Mouse (Mus musculus): ENCODE data around the gene Eno3. TPM values are rescaled to one million over a fixed set of nuclear protein-coding genes. Genes with fewer than 3 reads are reported as not detected.
A peak's percentile ranks its signal among the peaks of the same experiment; 100 is the strongest.

Gene Eno3
- total RNA-seq, 1 experiment = 31.7 TPM

GRCm38 (mm10) chr11:70655571-70656455, 1.2 kb upstream of the Eno3 start:
- H3K9ac ChIP-seq (ENCODE audit: insufficient read depth, low read depth, low read length, poor library complexity, severe bottlenecking) = peak overlapping the region; percentile 87
- peaks cover 27% of the 10 kb centered on the region for H3K36me3 ChIP-seq (ENCODE audit: control insufficient read depth, insufficient read depth, low read length, poor library complexity, severe bottlenecking)
- H3K27ac ChIP-seq (ENCODE audit: insufficient read depth, low read depth, low read length, poor library complexity, severe bottlenecking) = peak overlapping the region; percentile 83
- in situ Hi-C loops (cut with MboI; ENCODE audit: low sequenced_read_pairs in 2 of 2, unreplicated experiment in 2 of 2) = no loop called here
- H3K4me3 ChIP-seq (ENCODE audit: insufficient read depth in 1 of 2, low read depth in 1 of 2, low read length in 2 of 2, poor library complexity in 1 of 2, severe bottlenecking in 1 of 2) = peak overlapping the region; percentile 89 to 98
- DNase-seq (ENCODE audit: low read depth, low spot score) = peak; percentile 33
- peaks cover 8 to 25% of the 10 kb centered on the region in 2 experiments; a peak in 3 of 4 replicates for H3K4me1 ChIP-seq (ENCODE audit: control insufficient read depth in 2 of 2, insufficient read depth in 2 of 2, low read length in 2 of 2, poor library complexity in 1 of 2)
- no peak for TF ChIP-seq ZNF384 (IDR thresholded peaks at IDR 0.05; ENCODE audit: low read depth, low read length)
- TF ChIP-seq ZC3H11A (IDR thresholded peaks at IDR 0.05; ENCODE audit: borderline replicate concordance, low read depth, low read length) = no peak
- no peak for TF ChIP-seq MAFK (IDR thresholded peaks at IDR 0.05; ENCODE audit: insufficient read depth, low read depth, low read length)
- TF ChIP-seq CHD2 (IDR thresholded peaks at IDR 0.05; ENCODE audit: low read depth, low read length) = no peak
- TF ChIP-seq HCFC1 (IDR thresholded peaks at IDR 0.05; ENCODE audit: borderline replicate concordance, insufficient read depth, low read length) = no peak
- no peaks in the 10 kb centered on the region for H3K9me3 ChIP-seq (ENCODE audit: control insufficient read depth, insufficient read depth, low read depth, low read length)

- Histone ChIP-seq H3K36me3 (ENCODE audit: control insufficient read depth, insufficient read depth, low read length, poor library complexity, severe bottlenecking) (peaks cover 23% of the 10 kb centered on the region), H3K9me3 (ENCODE audit: control insufficient read depth, insufficient read depth, low read depth, low read length) (no peaks in the 10 kb centered on the region), H3K27ac (ENCODE audit: insufficient read depth, low read depth, low read length, poor library complexity, severe bottlenecking) (peak overlapping the region; percentile 83; the same call in 1 of the 2 replicates), H3K4me3 (ENCODE audit: insufficient read depth in 1 of 2, low read depth in 1 of 2, low read length in 2 of 2, poor library complexity in 1 of 2, severe bottlenecking in 1 of 2) (peak overlapping the region; percentile 89 to 98), H3K9ac (ENCODE audit: insufficient read depth, low read depth, low read length, poor library complexity, severe bottlenecking) (peak overlapping the region; percentile 87), H3K4me1 (ENCODE audit: control insufficient read depth in 2 of 2, insufficient read depth in 2 of 2, low read length in 2 of 2, poor library complexity in 1 of 2) (peaks cover 8 to 25% of the 10 kb centered on the region in 2 experiments; a peak in 3 of 4 replicates)
- in situ Hi-C loops (cut with MboI; ENCODE audit: low sequenced_read_pairs in 2 of 2, unreplicated experiment in 2 of 2) = no loop called here
- TF ChIP-seq ZC3H11A (IDR thresholded peaks at IDR 0.05; ENCODE audit: borderline replicate concordance, low read depth, low read length) (no peak), CHD2 (IDR thresholded peaks at IDR 0.05; ENCODE audit: low read depth, low read length) (no peak), HCFC1 (IDR thresholded peaks at IDR 0.05; ENCODE audit: borderline replicate concordance, insufficient read depth, low read length) (no peak), ZNF384 (IDR thresholded peaks at IDR 0.05; ENCODE audit: low read depth, low read length) (no peak), MAFK (IDR thresholded peaks at IDR 0.05; ENCODE audit: insufficient read depth, low read depth, low read length) (no peak)
- no peak for DNase-seq (ENCODE audit: low read depth, low spot score)
Observed at GRCm38 (mm10) chr11:70656456-70656927, 510 bp upstream of the Eno3 start.

DNA sequence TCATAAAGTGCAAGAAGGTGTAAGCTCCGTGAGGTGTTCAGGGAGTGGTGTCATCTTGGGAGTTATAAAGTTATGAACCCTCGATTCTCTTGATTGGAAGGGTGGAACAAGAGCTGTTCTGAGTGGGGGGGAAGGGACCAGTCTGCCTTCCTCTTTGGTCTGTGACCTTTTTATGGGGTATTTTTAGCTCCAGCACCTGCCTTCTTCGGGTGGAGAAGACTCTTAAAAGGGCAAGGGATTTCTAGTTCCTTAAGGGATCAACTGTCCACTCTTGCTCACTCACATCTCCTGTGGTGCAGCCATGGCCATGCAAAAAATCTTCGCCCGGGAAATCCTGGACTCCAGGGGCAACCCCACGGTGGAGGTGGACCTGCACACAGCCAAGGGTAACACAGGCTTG, 571 bp downstream of the Eno3 start:
- H3K27ac ChIP-seq (ENCODE audit: insufficient read depth, low read depth, low read length, poor library complexity, severe bottlenecking) = no peak overlapping the region
- H3K4me3 ChIP-seq (ENCODE audit: insufficient read depth in 1 of 2, low read depth in 1 of 2, low read length in 2 of 2, poor library complexity in 1 of 2, severe bottlenecking in 1 of 2) = no peak overlapping the region

DNA sequence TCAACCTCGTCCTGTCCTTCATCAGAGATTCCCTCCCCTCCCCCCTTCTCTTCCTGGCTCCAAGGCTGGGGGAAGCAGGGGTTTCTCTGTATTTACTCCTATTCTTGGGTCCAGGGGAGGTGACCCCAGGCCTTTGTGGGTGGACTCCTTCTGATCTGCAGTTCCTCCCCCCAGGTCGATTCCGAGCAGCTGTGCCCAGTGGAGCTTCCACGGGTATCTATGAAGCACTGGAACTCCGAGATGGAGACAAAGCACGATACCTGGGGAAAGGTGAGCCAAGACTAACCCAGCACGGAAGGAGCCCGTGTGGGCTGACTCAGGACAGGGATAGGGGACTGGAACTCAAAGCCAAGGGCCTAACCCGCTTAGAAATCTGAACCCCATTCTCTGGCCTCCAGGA, 989 bp downstream of the Eno3 start:
- in situ Hi-C loops (cut with MboI; ENCODE audit: low sequenced_read_pairs in 2 of 2, unreplicated experiment in 2 of 2) = no loop called here
- no peak for DNase-seq (ENCODE audit: low read depth, low spot score)
- Histone ChIP-seq H3K4me1 (ENCODE audit: control insufficient read depth in 2 of 2, insufficient read depth in 2 of 2, low read length in 2 of 2, poor library complexity in 1 of 2) (peaks cover 8 to 25% of the 10 kb centered on the region in 2 experiments; a peak in 3 of 4 replicates), H3K27ac (ENCODE audit: insufficient read depth, low read depth, low read length, poor library complexity, severe bottlenecking) (no peak overlapping the region), H3K9ac (ENCODE audit: insufficient read depth, low read depth, low read length, poor library complexity, severe bottlenecking) (no peak overlapping the region; the same call in 1 of the 2 replicates), H3K4me3 (ENCODE audit: insufficient read depth in 1 of 2, low read depth in 1 of 2, low read length in 2 of 2, poor library complexity in 1 of 2, severe bottlenecking in 1 of 2) (no peak overlapping the region), H3K36me3 (ENCODE audit: control insufficient read depth, insufficient read depth, low read length, poor library complexity, severe bottlenecking) (peaks cover 16% of the 10 kb centered on the region), H3K9me3 (ENCODE audit: control insufficient read depth, insufficient read depth, low read depth, low read length) (no peaks in the 10 kb centered on the region)
- TF ChIP-seq ZC3H11A (IDR thresholded peaks at IDR 0.05; ENCODE audit: borderline replicate concordance, low read depth, low read length) = no peak
- TF ChIP-seq CHD2 (IDR thresholded peaks at IDR 0.05; ENCODE audit: low read depth, low read length) = no peak
- TF ChIP-seq HCFC1 (IDR thresholded peaks at IDR 0.05; ENCODE audit: borderline replicate concordance, insufficient read depth, low read length) = no peak
- TF ChIP-seq MAFK (IDR thresholded peaks at IDR 0.05; ENCODE audit: insufficient read depth, low read depth, low read length) = no peak
- TF ChIP-seq ZNF384 (IDR thresholded peaks at IDR 0.05; ENCODE audit: low read depth, low read length) = no peak

More for the DNA sequence above, 571 bp downstream of the Eno3 start:
- no peak for DNase-seq (ENCODE audit: low read depth, low spot score)
- H3K9ac ChIP-seq (ENCODE audit: insufficient read depth, low read depth, low read length, poor library complexity, severe bottlenecking) = no peak overlapping the region
- peaks cover 16% of the 10 kb centered on the region for H3K36me3 ChIP-seq (ENCODE audit: control insufficient read depth, insufficient read depth, low read length, poor library complexity, severe bottlenecking)
- in situ Hi-C loops (cut with MboI; ENCODE audit: low sequenced_read_pairs in 2 of 2, unreplicated experiment in 2 of 2) = no loop called here
- H3K4me1 ChIP-seq (ENCODE audit: control insufficient read depth in 2 of 2, insufficient read depth in 2 of 2, low read length in 2 of 2, poor library complexity in 1 of 2) = peaks cover 8 to 25% of the 10 kb centered on the region in 2 experiments; a peak in 3 of 4 replicates
- H3K9me3 ChIP-seq (ENCODE audit: control insufficient read depth, insufficient read depth, low read depth, low read length) = no peaks in the 10 kb centered on the region
- TF ChIP-seq HCFC1 (IDR thresholded peaks at IDR 0.05; ENCODE audit: borderline replicate concordance, insufficient read depth, low read length) (no peak), ZNF384 (IDR thresholded peaks at IDR 0.05; ENCODE audit: low read depth, low read length) (no peak), CHD2 (IDR thresholded peaks at IDR 0.05; ENCODE audit: low read depth, low read length) (no peak), ZC3H11A (IDR thresholded peaks at IDR 0.05; ENCODE audit: borderline replicate concordance, low read depth, low read length) (no peak), MAFK (IDR thresholded peaks at IDR 0.05; ENCODE audit: insufficient read depth, low read depth, low read length) (no peak)

Measured in ES-E14 (cell line).